Mouse (Mus musculus) hindbrain, embryonic 12.5 days (tissue): ENCODE data around the gene Nppc. TPM values are rescaled to one million over a fixed set of nuclear protein-coding genes. Genes with fewer than 3 reads are reported as not detected.

ENCODE experiments used
- microRNA-seq: library from miRNA; unstranded; fragments of <30 nt; microRNA quantifications from one replicate; pipeline ENCODE4, GENCODE M21; 2017
- polyA plus RNA-seq: library from polyadenylated mRNA; unstranded; fragments of >200 nt; fragmentation: Nextera tagmentation; extraction: Ambion mirVana; gene quantifications from 2 replicates; pipeline ENCODE4 v1.2.1, GENCODE M21; 2016

The Nppc gene
- polyA plus RNA-seq, 1 experiment from 2014 or later = 14.7 TPM

Small RNA genes within 50 kb of the gene (microRNA-seq; reads per million reads assigned to microRNA genes)
- gene Gm22955 = not detected

Other genes with a start within 250 kb of the Nppc start
- gene Nmur1, start 244.3 kb downstream of the Nppc start, polyA plus RNA-seq = 0.23 TPM in 1 of 2 replicates, not detected in the other
- not detected in 2 replicates for gene Tex44, start 244.2 kb downstream of the Nppc start, polyA plus RNA-seq
- 2,735 and 2,863 TPM in 2 replicates for gene Ptma, start 143.8 kb downstream of the Nppc start, polyA plus RNA-seq
- gene Pde6d, start 87.9 kb downstream of the Nppc start, polyA plus RNA-seq = 93.7 and 100 TPM in 2 replicates
- gene Cops7b, start 87.7 kb downstream of the Nppc start, polyA plus RNA-seq = 60.2 and 60.6 TPM in 2 replicates
- 38.0 and 38.8 TPM in 2 replicates for gene Dis3l2, start 33.2 kb upstream of the Nppc start, polyA plus RNA-seq